23 mouse cellular contexts compared by ENCODE assay signal in the genomic region with DNA sequence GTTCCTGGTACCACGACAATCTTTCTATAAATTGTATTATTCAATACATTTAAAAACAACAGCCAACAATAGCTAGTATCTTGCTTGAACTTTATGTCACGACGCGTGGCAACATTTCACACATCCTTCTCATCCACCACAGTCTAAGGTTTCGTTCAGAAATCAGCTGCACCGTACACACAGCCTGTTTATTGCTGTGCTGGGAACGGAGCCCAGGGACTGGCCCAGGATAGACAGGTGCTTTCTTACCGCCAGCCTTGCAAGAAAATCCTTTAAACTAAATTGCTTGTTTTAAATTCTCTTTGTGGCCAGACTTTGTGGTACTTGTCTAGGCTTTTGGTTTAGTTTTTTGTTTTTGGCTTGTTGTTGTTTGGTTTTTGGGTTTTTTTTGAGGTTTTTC.
A peak's percentile ranks its signal among the peaks of the same experiment; 100 is the strongest.
DNase-seq lines count a peak whose midpoint lies in the region; ATAC-seq and TF ChIP-seq lines count a peak whose summit lies in the region.
"Had no signal": no experiment of that assay in that cellular context is flagged by ENCODE, and none has a peak within 500 bp of the region (broad histone marks: within the 10 kb centered on the region; RNA-seq: fewer than 3 reads in every experiment).

No protein-coding gene starts in this region.

- H3K36me3 ChIP-seq in forebrain, embryonic 11.5 days (ENCODE audit: control insufficient read depth, insufficient read depth, low read length) = peaks cover 12% of the 10 kb centered on the region
- H3K36me3 ChIP-seq in forebrain, postnatal 0 days (ENCODE audit: insufficient read depth) = peaks cover 9% of the 10 kb centered on the region; the same call in 1 of the 2 replicates
- peaks cover 33% of the 10 kb centered on the region for H3K36me3 ChIP-seq in limb, embryonic 12.5 days
- peaks cover 33% of the 10 kb centered on the region for H3K36me3 ChIP-seq in limb, embryonic 10.5 days
- peaks cover 21% of the 10 kb centered on the region for H3K36me3 ChIP-seq in neural tube, embryonic 12.5 days
- H3K36me3 ChIP-seq in stomach, postnatal 0 days (ENCODE audit: control insufficient read depth, insufficient read depth, low read length) = peaks cover 7% of the 10 kb centered on the region; the same call in 1 of the 2 replicates
- peaks cover 30% of the 10 kb centered on the region for H3K36me3 ChIP-seq in kidney, embryonic 15.5 days
- H3K36me3 ChIP-seq: G1E had no signal

- no peak for TF ChIP-seq EP300 in stomach, postnatal 0 days (optimal IDR thresholded peaks at IDR 0.05)

- H3K4me1 ChIP-seq in forebrain, embryonic 11.5 days (replicated peaks; ENCODE audit: control insufficient read depth, insufficient read depth, low read length) = peaks cover 9% of the 10 kb centered on the region
- 0 out of 2 replicates have a peak, but pooled peaks cover 5% of the 10 kb centered on the region for H3K4me1 ChIP-seq in forebrain, postnatal 0 days (ENCODE audit: insufficient read depth)
- H3K4me1 ChIP-seq in limb, embryonic 12.5 days (replicated peaks) = peaks cover 39% of the 10 kb centered on the region
- H3K4me1 ChIP-seq in limb, embryonic 10.5 days = peaks cover 24% of the 10 kb centered on the region
- peaks cover 17% of the 10 kb centered on the region; the same call in 1 of the 2 replicates for H3K4me1 ChIP-seq in neural tube, embryonic 12.5 days
- 0 out of 2 replicates have a peak, but pooled peaks cover 4% of the 10 kb centered on the region for H3K4me1 ChIP-seq in stomach, postnatal 0 days (replicated peaks; ENCODE audit: control insufficient read depth, insufficient read depth)
- peaks cover 45% of the 10 kb centered on the region for H3K4me1 ChIP-seq in kidney, embryonic 15.5 days

- H3K9me3 ChIP-seq in forebrain, embryonic 11.5 days (ENCODE audit: control insufficient read depth, low read length) = peaks cover 2% of the 10 kb centered on the region; the same call in 1 of the 2 replicates
- no peaks in the 10 kb centered on the region for H3K9me3 ChIP-seq in forebrain, postnatal 0 days (ENCODE audit: low read length)
- H3K9me3 ChIP-seq in limb, embryonic 12.5 days = peaks cover 4% of the 10 kb centered on the region
- H3K9me3 ChIP-seq in limb, embryonic 10.5 days (replicated peaks) = no peaks in the 10 kb centered on the region
- H3K9me3 ChIP-seq in neural tube, embryonic 12.5 days = no peaks in the 10 kb centered on the region
- no peaks in the 10 kb centered on the region for H3K9me3 ChIP-seq in stomach, postnatal 0 days (ENCODE audit: control insufficient read depth, low read length)
- H3K9me3 ChIP-seq in kidney, embryonic 15.5 days (replicated peaks) = no peaks in the 10 kb centered on the region
- H3K9me3 ChIP-seq: embryonic facial prominence, embryonic 12.5 days; heart, embryonic 12.5 days; stomach, embryonic 15.5 days had no signal

- ATAC-seq in forebrain, embryonic 11.5 days (replicated peaks; ENCODE audit: low FRiP score) = no peak
- no peak for ATAC-seq in forebrain, postnatal 0 days
- no peak for ATAC-seq in limb, embryonic 12.5 days (ENCODE audit: insufficient number of reproducible peaks, insufficient read depth, low FRiP score, low TSS enrichment, low read depth)
- ATAC-seq in neural tube, embryonic 12.5 days (ENCODE audit: low FRiP score, low read depth) = no peak
- no peak for ATAC-seq in stomach, postnatal 0 days (ENCODE audit: low FRiP score, low TSS enrichment)
- no peak for ATAC-seq in kidney, embryonic 15.5 days (replicated peaks; ENCODE audit: low FRiP score)
- ATAC-seq: activated CD4-positive, CD25-positive, alpha-beta regulatory T cell, adult 4 months; liver, postnatal 0 days had no signal

- no peak for DNase-seq in forebrain, embryonic 11.5 days (ENCODE audit: low spot score)
- no peak for DNase-seq in forebrain, postnatal 0 days
- DNase-seq in limb, embryonic 10.5 days (ENCODE audit: low spot score) = no peak
- no peak for DNase-seq in neural tube, embryonic 10.5 days (ENCODE audit: extremely low spot score, low spot score)
- DNase-seq in stomach, postnatal 0 days (ENCODE audit: low spot score) = no peak
- DNase-seq: adrenal gland, postnatal 14 days; cerebellum, adult 11 months; cerebellum, postnatal 10 days; kidney, adult 11 months; kidney, postnatal 14 days; liver, postnatal 0 days; lung, postnatal 36 days; thymus, adult 2 months had no signal

- 85% methylated on average over 8 of the region's 8 CpGs for WGBS in forebrain, embryonic 11.5 days
- 56% methylated on average over 8 of the region's 8 CpGs for WGBS in forebrain, postnatal 0 days
- 74% methylated on average over 8 of the region's 8 CpGs for WGBS in limb, embryonic 12.5 days
- WGBS in limb, embryonic 10.5 days = 88% methylated on average over 8 of the region's 8 CpGs
- 84% methylated on average over 8 of the region's 8 CpGs for whole genome bisulfite sequencing in neural tube, embryonic 12.5 days
- 67% methylated on average over 8 of the region's 8 CpGs for WGBS in stomach, postnatal 0 days
- WGBS in kidney, embryonic 15.5 days = 79% methylated on average over 8 of the region's 8 CpGs

- H3K4me2 ChIP-seq in forebrain, embryonic 11.5 days (ENCODE audit: low read depth, low read length, severe bottlenecking) = peak overlapping the region; percentile 62; the same call in 1 of the 2 replicates
- H3K4me2 ChIP-seq in forebrain, postnatal 0 days (ENCODE audit: low read depth) = no peak overlapping the region
- peak overlapping the region; percentile 68; the same call in 1 of the 2 replicates for H3K4me2 ChIP-seq in limb, embryonic 12.5 days
- 0 out of 2 replicates have a peak overlapping the region, but pooled peaks have one; percentile 80 for H3K4me2 ChIP-seq in neural tube, embryonic 12.5 days (replicated peaks)
- no peak overlapping the region for H3K4me2 ChIP-seq in stomach, postnatal 0 days (replicated peaks; ENCODE audit: low read depth)
- H3K4me2 ChIP-seq in kidney, embryonic 15.5 days = no peak overlapping the region

- no peak for TF ChIP-seq CTCF in forebrain, postnatal 0 days (IDR thresholded peaks at IDR 0.05; ENCODE audit: low read depth)
- TF ChIP-seq CTCF in stomach, postnatal 0 days (IDR thresholded peaks at IDR 0.05; ENCODE audit: low read depth) = no peak

- no peak overlapping the region for H3K9ac ChIP-seq in forebrain, embryonic 11.5 days (ENCODE audit: low read length)
- H3K9ac ChIP-seq in forebrain, postnatal 0 days = no peak overlapping the region
- H3K9ac ChIP-seq in limb, embryonic 12.5 days (replicated peaks) = no peak overlapping the region
- no peak overlapping the region for H3K9ac ChIP-seq in neural tube, embryonic 12.5 days
- H3K9ac ChIP-seq in stomach, postnatal 0 days (ENCODE audit: low read length) = no peak overlapping the region
- no peak overlapping the region for H3K9ac ChIP-seq in kidney, embryonic 15.5 days
- H3K9ac ChIP-seq: embryonic facial prominence, embryonic 12.5 days; heart, embryonic 12.5 days; hindbrain, embryonic 14.5 days; liver, postnatal 0 days; stomach, embryonic 15.5 days had no signal

- H3K27ac ChIP-seq in forebrain, embryonic 11.5 days (ENCODE audit: low read depth, low read length) = no peak overlapping the region
- H3K27ac ChIP-seq in forebrain, postnatal 0 days (ENCODE audit: low read depth, low read length) = no peak overlapping the region
- H3K27ac ChIP-seq in limb, embryonic 12.5 days = no peak overlapping the region
- H3K27ac ChIP-seq in limb, embryonic 10.5 days = no peak overlapping the region
- H3K27ac ChIP-seq in neural tube, embryonic 12.5 days = no peak overlapping the region
- H3K27ac ChIP-seq in stomach, postnatal 0 days (replicated peaks) = 0 out of 2 replicates have a peak overlapping the region, but pooled peaks have one; percentile 2
- H3K27ac ChIP-seq in kidney, embryonic 15.5 days = no peak overlapping the region
- H3K27ac ChIP-seq: embryonic facial prominence, embryonic 12.5 days had no signal

- H3K27me3 ChIP-seq in forebrain, embryonic 11.5 days (ENCODE audit: control insufficient read depth, insufficient read depth, low read length) = no peaks in the 10 kb centered on the region
- H3K27me3 ChIP-seq in forebrain, postnatal 0 days (ENCODE audit: insufficient read depth, low read length) = no peaks in the 10 kb centered on the region
- H3K27me3 ChIP-seq in limb, embryonic 12.5 days = no peaks in the 10 kb centered on the region
- H3K27me3 ChIP-seq in limb, embryonic 10.5 days (ENCODE audit: low read depth, poor library complexity, severe bottlenecking) = no peaks in the 10 kb centered on the region
- H3K27me3 ChIP-seq in neural tube, embryonic 12.5 days (replicated peaks) = no peaks in the 10 kb centered on the region
- no peaks in the 10 kb centered on the region for H3K27me3 ChIP-seq in stomach, postnatal 0 days (ENCODE audit: control insufficient read depth, insufficient read depth, low read length)
- H3K27me3 ChIP-seq in kidney, embryonic 15.5 days = no peaks in the 10 kb centered on the region
- H3K27me3 ChIP-seq: embryonic facial prominence, embryonic 12.5 days; heart, embryonic 12.5 days; stomach, embryonic 15.5 days had no signal

- no peak overlapping the region for H3K4me3 ChIP-seq in forebrain, embryonic 11.5 days (ENCODE audit: low read depth, low read length)
- H3K4me3 ChIP-seq in forebrain, postnatal 0 days (ENCODE audit: low read depth, low read length) = no peak overlapping the region
- H3K4me3 ChIP-seq in limb, embryonic 12.5 days (replicated peaks) = no peak overlapping the region
- no peak overlapping the region for H3K4me3 ChIP-seq in limb, embryonic 10.5 days
- no peak overlapping the region for H3K4me3 ChIP-seq in neural tube, embryonic 12.5 days
- H3K4me3 ChIP-seq in stomach, postnatal 0 days (ENCODE audit: low read depth, low read length) = no peak overlapping the region
- no peak overlapping the region for H3K4me3 ChIP-seq in kidney, embryonic 15.5 days (replicated peaks)
- H3K4me3 ChIP-seq: heart, embryonic 12.5 days; layer of hippocampus, adult 2 months had no signal

Comparison
In these comparisons a context has a peak if more than half of its experiments do, and no peak if none do; other contexts are left out.
1. H3K4me2 ChIP-seq: peak in forebrain, embryonic 11.5 days (single experiment), limb, embryonic 12.5 days (single experiment) and neural tube, embryonic 12.5 days (single experiment); none in forebrain, postnatal 0 days (single experiment), stomach, postnatal 0 days (single experiment) and kidney, embryonic 15.5 days (single experiment).